7 mouse cellular contexts compared by ENCODE assay signal in the genomic region with DNA sequence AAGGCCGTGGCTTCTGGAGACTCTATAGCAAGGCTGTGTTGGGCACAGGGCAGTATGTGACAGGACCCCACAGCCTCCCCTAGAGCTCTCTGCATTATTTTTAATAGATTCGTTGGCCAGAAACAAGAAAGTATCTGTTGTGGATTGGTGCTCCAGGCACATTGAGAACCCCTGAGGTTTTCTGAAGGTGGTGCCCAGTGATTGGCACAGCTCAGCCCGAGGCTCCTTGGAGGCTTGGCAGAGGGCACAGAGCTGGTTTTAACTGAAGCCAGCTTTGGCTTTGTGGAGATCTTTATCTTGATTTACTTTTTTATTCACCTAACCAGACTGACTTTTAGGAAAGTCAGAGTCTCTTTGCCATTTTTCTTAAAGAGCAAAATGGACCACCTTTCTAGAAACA.
"Had no signal": no experiment of that assay in that cellular context is flagged by ENCODE, and none has a peak within 500 bp of the region (broad histone marks: within the 10 kb centered on the region; RNA-seq: fewer than 3 reads in every experiment).

No protein-coding gene starts in this region.

- H3K9me3 ChIP-seq: limb, embryonic 15.5 days; liver, embryonic 13.5 days; midbrain, embryonic 13.5 days had no signal

- H3K9ac ChIP-seq: limb, embryonic 15.5 days; liver, embryonic 13.5 days; midbrain, embryonic 13.5 days had no signal

- DNase-seq: layer of hippocampus, adult 9-11 months; layer of hippocampus, postnatal 36 days; liver, embryonic 13.5 days; lung, adult 18-20 months; right cerebral cortex, postnatal 14 days had no signal

- ATAC-seq: midbrain, embryonic 13.5 days had no signal

- H3K27ac ChIP-seq: midbrain, embryonic 13.5 days had no signal

- H3K27me3 ChIP-seq: limb, embryonic 15.5 days; liver, embryonic 13.5 days; midbrain, embryonic 13.5 days had no signal

- H3K4me1 ChIP-seq: midbrain, embryonic 13.5 days had no signal

- H3K4me3 ChIP-seq: limb, embryonic 15.5 days; liver, embryonic 13.5 days; midbrain, embryonic 13.5 days had no signal

- H3K36me3 ChIP-seq: midbrain, embryonic 13.5 days had no signal

- H3K4me2 ChIP-seq: limb, embryonic 15.5 days; liver, embryonic 13.5 days; midbrain, embryonic 13.5 days had no signal
